Mouse (Mus musculus) mouse trophoblast stem cell (cell line): ENCODE measurements at regions not wholly inside any gene's neighbourhood (a gene's known extent, or its start where the extent isn't known, plus 50 kb on each side); places are given as distances from the start of the nearest gene placed in this dataset.

Source experiments
- in situ Hi-C, 2 experiments: fragments of 300-500 bp; cut with MseI, MboI; formaldehyde crosslinking; loops; 2 replicates in 1 of 2; 3 replicates in 1 of 2; pipeline ENCODE4 v1.15.1; 2025

- in situ Hi-C loops = no loop called here
Measured at GRCm38 (mm10) chr2:75442632-75443031, 216.4 kb upstream of the Hnrnpa3 start.

- in situ Hi-C loops = no loop called here
Measured at GRCm38 (mm10) chr2:75445189-75445588, 213.9 kb upstream of the Hnrnpa3 start.

GRCm38 (mm10) chr2:75446996-75447715 is 211.9 kb upstream of the Hnrnpa3 start:
- in situ Hi-C loops = no loop called here

- in situ Hi-C loops = no loop called here
Measured at GRCm38 (mm10) chr2:75448221-75448620, 210.8 kb upstream of the Hnrnpa3 start.

GRCm38 (mm10) chr2:75451846-75452267 is 207.2 kb upstream of the Hnrnpa3 start:
- in situ Hi-C loops = no loop called here

- in situ Hi-C loops = no loop called here
Measured at GRCm38 (mm10) chr2:75452274-75453148, 206.6 kb upstream of the Hnrnpa3 start.

GRCm38 (mm10) chr2:75455481-75455880 is 203.6 kb upstream of the Hnrnpa3 start:
- in situ Hi-C loops = no loop called here

- in situ Hi-C loops = no loop called here
Measured at GRCm38 (mm10) chr2:75456272-75456671, 202.8 kb upstream of the Hnrnpa3 start.

GRCm38 (mm10) chr2:75457423-75457822 is 201.6 kb upstream of the Hnrnpa3 start:
- in situ Hi-C loops = no loop called here

- in situ Hi-C loops = no loop called here
Measured at GRCm38 (mm10) chr2:75458898-75459297, 200.2 kb upstream of the Hnrnpa3 start.

GRCm38 (mm10) chr2:75460419-75460818 is 198.6 kb upstream of the Hnrnpa3 start:
- in situ Hi-C loops = no loop called here

GRCm38 (mm10) chr2:75461019-75461418 is 198.0 kb upstream of the Hnrnpa3 start:
- in situ Hi-C loops = no loop called here

GRCm38 (mm10) chr2:75461421-75461991 is 197.6 kb upstream of the Hnrnpa3 start:
- in situ Hi-C loops = no loop called here

GRCm38 (mm10) chr2:75462030-75462671 is 196.9 kb upstream of the Hnrnpa3 start:
- in situ Hi-C loops = no loop called here

- in situ Hi-C loops = no loop called here
Measured at GRCm38 (mm10) chr2:75463091-75463490, 196.0 kb upstream of the Hnrnpa3 start.

GRCm38 (mm10) chr2:75464429-75464828 is 194.6 kb upstream of the Hnrnpa3 start:
- in situ Hi-C loops = no loop called here

- in situ Hi-C loops = no loop called here
Measured at GRCm38 (mm10) chr2:75468851-75469250, 190.2 kb upstream of the Hnrnpa3 start.

- in situ Hi-C loops = no loop called here
Measured at GRCm38 (mm10) chr2:75469958-75470687, 188.9 kb upstream of the Hnrnpa3 start.

GRCm38 (mm10) chr2:75470688-75471054 is 188.4 kb upstream of the Hnrnpa3 start:
- in situ Hi-C loops = no loop called here

GRCm38 (mm10) chr2:75472489-75472888 is 186.6 kb upstream of the Hnrnpa3 start:
- in situ Hi-C loops = no loop called here

- in situ Hi-C loops = no loop called here
Measured at GRCm38 (mm10) chr2:75474509-75474908, 184.6 kb upstream of the Hnrnpa3 start.
